Mouse (Mus musculus): ENCODE data around the gene Cabp4. TPM values are rescaled to one million over a fixed set of nuclear protein-coding genes. Genes with fewer than 3 reads are reported as not detected.

Gene Cabp4
- total and polyA plus RNA-seq, 3 experiments, result 2.8 to 11.8 (median 6.4) TPM

GRCm38 (mm10) chr19:4094348-4094747 is 49.5 kb downstream of the Cabp4 start:
- no peak overlapping the region for H3K27ac ChIP-seq (ENCODE audit: insufficient read depth, low read depth)
- in situ Hi-C loops (cut with MboI; ENCODE audit: low pct_ligation_motif_present, low pct_unique_long_range_greater_than_20kb, low sequenced_read_pairs) (no loop called here), dilution Hi-C loops (cut with MboI; ENCODE audit: extremely low pct_ligation_motif_present, extremely low pct_unique_long_range_greater_than_20kb, low sequenced_read_pairs) (no loop called here)
- no peak for DNase-seq (ENCODE audit: extremely low read depth)
- peaks cover 9% of the 10 kb centered on the region for H3K79me2 ChIP-seq (replicated peaks; ENCODE audit: control insufficient read depth, extremely low read depth, insufficient read depth, poor library complexity, severe bottlenecking)
- TF ChIP-seq USF2 (conservative IDR thresholded peaks at IDR 0.05; ENCODE audit: low read depth, low read length), result no peak
- no peak for TF ChIP-seq HCFC1 (IDR thresholded peaks at IDR 0.05; ENCODE audit: low read depth, low read length)
- TF ChIP-seq SMC3 (IDR thresholded peaks at IDR 0.05; ENCODE audit: low read depth, low read length), result no peak
- TF ChIP-seq UBTF (IDR thresholded peaks at IDR 0.05; ENCODE audit: low read depth, low read length), result no peak
- no peak for TF ChIP-seq NELFE (IDR thresholded peaks at IDR 0.05; ENCODE audit: low read depth, low read length)
- no peak for TF ChIP-seq EP300 (IDR thresholded peaks at IDR 0.05; ENCODE audit: low read length)
- TF ChIP-seq POLR2A (IDR thresholded peaks at IDR 0.05; ENCODE audit: low read depth, low read length), result no peak
- TF ChIP-seq SIN3A (IDR thresholded peaks at IDR 0.05; ENCODE audit: low read length), result no peak
- peaks cover 3% of the 10 kb centered on the region for H3K27me3 ChIP-seq (replicated peaks)
- H3K36me3 ChIP-seq (replicated peaks in 1 of 2; ENCODE audit: control insufficient read depth in 1 of 2, insufficient read depth in 1 of 2, low read length in 1 of 2), result peaks cover 4 to 8% of the 10 kb centered on the region in 2 experiments
- no peak overlapping the region for H3K4me2 ChIP-seq (ENCODE audit: insufficient read depth, low read depth, poor library complexity, severe bottlenecking)
- peaks cover 10 to 24% of the 10 kb centered on the region in 2 experiments for H3K4me1 ChIP-seq (ENCODE audit: control insufficient read depth in 1 of 2, insufficient read depth in 2 of 2)
- no peak overlapping the region for H3K9ac ChIP-seq (ENCODE audit: insufficient read depth, low read depth)
- no peaks in the 10 kb centered on the region for H3K9me3 ChIP-seq (replicated peaks; ENCODE audit: low read length)
- no peak overlapping the region for H3K4me3 ChIP-seq (replicated peaks in 1 of 3; ENCODE audit: low read depth in 2 of 3, low read length in 2 of 3, poor library complexity in 1 of 3)

DNA sequence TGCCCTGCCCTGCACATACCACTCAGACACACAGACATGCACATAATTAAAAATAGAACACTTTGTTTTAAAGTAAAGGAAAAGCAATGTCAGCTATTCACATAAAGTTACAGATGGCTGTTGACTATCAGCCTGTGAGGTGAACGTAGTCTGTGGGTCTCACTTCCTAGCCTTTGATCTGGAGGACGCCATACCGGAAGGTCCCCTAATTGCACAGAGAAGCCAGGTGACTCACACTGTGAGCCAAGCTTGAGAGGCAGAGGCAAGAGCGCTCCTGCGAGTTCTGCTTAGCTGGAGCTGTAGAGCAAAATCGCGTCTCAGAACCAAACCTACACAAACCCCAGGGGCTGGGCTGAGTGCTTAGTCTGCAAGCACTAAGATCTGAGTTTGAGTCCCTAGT is 50.1 kb downstream of the Cabp4 start:
- Histone ChIP-seq H3K27me3 (replicated peaks) (peaks cover 4% of the 10 kb centered on the region), H3K4me3 (replicated peaks in 1 of 3; ENCODE audit: low read depth in 2 of 3, low read length in 2 of 3, poor library complexity in 1 of 3) (no peak overlapping the region), H3K9me3 (replicated peaks; ENCODE audit: low read length) (no peaks in the 10 kb centered on the region), H3K27ac (ENCODE audit: insufficient read depth, low read depth) (no peak overlapping the region), H3K4me2 (ENCODE audit: insufficient read depth, low read depth, poor library complexity, severe bottlenecking) (no peak overlapping the region), H3K36me3 (replicated peaks in 1 of 2; ENCODE audit: control insufficient read depth in 1 of 2, insufficient read depth in 1 of 2, low read length in 1 of 2) (peaks cover 4 to 8% of the 10 kb centered on the region in 2 experiments), H3K4me1 (ENCODE audit: control insufficient read depth in 1 of 2, insufficient read depth in 2 of 2) (peaks cover 5 to 18% of the 10 kb centered on the region in 2 experiments), H3K9ac (ENCODE audit: insufficient read depth, low read depth) (no peak overlapping the region), H3K79me2 (replicated peaks; ENCODE audit: control insufficient read depth, extremely low read depth, insufficient read depth, poor library complexity, severe bottlenecking) (peaks cover 9% of the 10 kb centered on the region)
- DNase-seq (ENCODE audit: extremely low read depth), result no peak
- dilution Hi-C loops (cut with MboI; ENCODE audit: extremely low pct_ligation_motif_present, extremely low pct_unique_long_range_greater_than_20kb, low sequenced_read_pairs), result no loop called here
- in situ Hi-C loops (cut with MboI; ENCODE audit: low pct_ligation_motif_present, low pct_unique_long_range_greater_than_20kb, low sequenced_read_pairs), result no loop called here
- TF ChIP-seq TBP (conservative IDR thresholded peaks at IDR 0.05; ENCODE audit: low read depth, low read length) (no peak), MYC (IDR thresholded peaks at IDR 0.05; ENCODE audit: low read depth, low read length) (no peak), KAT2A (IDR thresholded peaks at IDR 0.05; ENCODE audit: insufficient replicate concordance, low read length) (no peak), MXI1 (IDR thresholded peaks at IDR 0.05; ENCODE audit: low read depth, low read length) (no peak), MAZ (IDR thresholded peaks at IDR 0.05; ENCODE audit: low read depth, low read length) (no peak), CTCF (conservative IDR thresholded peaks at IDR 0.05 in 1 of 2, IDR thresholded peaks at IDR 0.05 in 1 of 2; ENCODE audit: low read depth in 2 of 2, low read length in 2 of 2) (no peak), MAFK (IDR thresholded peaks at IDR 0.05; ENCODE audit: insufficient replicate concordance, low read length) (no peak), TCF12 (IDR thresholded peaks at IDR 0.05; ENCODE audit: low read depth, low read length) (no peak), SMC3 (IDR thresholded peaks at IDR 0.05; ENCODE audit: low read depth, low read length) (no peak), EP300 (IDR thresholded peaks at IDR 0.05; ENCODE audit: low read length) (no peak), BHLHE40 (IDR thresholded peaks at IDR 0.05; ENCODE audit: low read depth, low read length) (no peak), MEF2A (IDR thresholded peaks at IDR 0.05; ENCODE audit: borderline replicate concordance, low read depth, low read length) (no peak), USF1 (IDR thresholded peaks at IDR 0.05; ENCODE audit: low read depth, low read length) (no peak), JUND (conservative IDR thresholded peaks at IDR 0.05; ENCODE audit: low read depth, low read length) (no peak), NELFE (IDR thresholded peaks at IDR 0.05; ENCODE audit: low read depth, low read length) (no peak)

Data from CH12.LX (cell line).